Mouse (Mus musculus) lung, postnatal 0 days (tissue): ENCODE measurements at regions not wholly inside any gene's neighbourhood (a gene's known extent, or its start where the extent isn't known, plus 50 kb on each side); places are given as distances from the start of the nearest gene placed in this dataset.

Experiments
- CTCF ChIP-seq: IDR thresholded peaks from 2 replicates; pipeline ENCODE4 v1.5.1; 2016; ENCODE audit warnings: antibody characterized with exemption, mild to moderate bottlenecking
- EP300 ChIP-seq: IDR thresholded peaks from 2 replicates; pipeline ENCODE4 v1.6.1; 2016; ENCODE audit warnings: antibody characterized with exemption, mild to moderate bottlenecking, control low read depth

GRCm38 (mm10) chr12:28047989-28048388, 504.2 kb downstream of the Dcdc2c start:
- no peak for TF ChIP-seq CTCF
- no peak for TF ChIP-seq EP300
